Mouse (Mus musculus): ENCODE data around the gene Jade1.

The Jade1 gene

DNA sequence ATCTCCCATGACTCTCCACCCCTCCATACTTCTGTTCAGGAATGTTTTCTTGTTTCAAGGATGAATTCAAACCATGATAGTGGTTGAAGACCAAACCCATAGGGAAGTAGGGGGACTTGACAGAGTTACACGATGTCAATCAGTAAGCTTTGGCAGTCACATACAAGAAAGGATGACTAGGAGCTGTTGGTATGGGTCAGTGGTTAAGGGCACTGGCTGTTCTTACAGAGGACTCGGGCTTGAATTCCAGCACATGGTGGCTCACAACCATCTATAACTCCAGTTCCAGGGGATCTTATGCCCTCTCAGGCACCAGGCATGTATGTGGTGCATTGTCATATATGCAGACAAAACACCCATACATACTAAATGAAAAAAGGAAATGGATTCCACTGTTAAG is 21.7 kb downstream of the Jade1 start:
- DNase-seq (ENCODE audit: low spot score), result no peak

DNA sequence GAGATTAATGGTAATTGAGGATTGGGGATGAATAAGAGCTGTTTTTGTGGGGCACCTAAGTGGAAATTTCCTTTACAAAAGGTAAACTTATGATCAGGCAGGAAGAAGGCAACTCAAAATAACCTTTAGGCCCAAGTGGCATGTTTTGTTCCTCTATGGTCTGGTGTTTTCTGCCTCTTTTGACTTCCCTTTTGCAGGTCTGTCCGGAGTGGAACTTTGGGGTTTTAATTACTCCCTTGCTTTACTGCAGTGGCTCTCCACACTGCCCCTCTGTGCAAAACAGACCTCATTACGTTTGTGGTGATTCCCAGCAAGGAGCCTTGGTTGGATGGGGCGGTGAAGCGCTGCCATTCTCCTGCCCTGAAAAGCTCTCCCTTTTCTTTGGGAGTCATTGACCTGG is 24.3 kb downstream of the Jade1 start:
- DNase-seq (ENCODE audit: low spot score), result no peak

DNA sequence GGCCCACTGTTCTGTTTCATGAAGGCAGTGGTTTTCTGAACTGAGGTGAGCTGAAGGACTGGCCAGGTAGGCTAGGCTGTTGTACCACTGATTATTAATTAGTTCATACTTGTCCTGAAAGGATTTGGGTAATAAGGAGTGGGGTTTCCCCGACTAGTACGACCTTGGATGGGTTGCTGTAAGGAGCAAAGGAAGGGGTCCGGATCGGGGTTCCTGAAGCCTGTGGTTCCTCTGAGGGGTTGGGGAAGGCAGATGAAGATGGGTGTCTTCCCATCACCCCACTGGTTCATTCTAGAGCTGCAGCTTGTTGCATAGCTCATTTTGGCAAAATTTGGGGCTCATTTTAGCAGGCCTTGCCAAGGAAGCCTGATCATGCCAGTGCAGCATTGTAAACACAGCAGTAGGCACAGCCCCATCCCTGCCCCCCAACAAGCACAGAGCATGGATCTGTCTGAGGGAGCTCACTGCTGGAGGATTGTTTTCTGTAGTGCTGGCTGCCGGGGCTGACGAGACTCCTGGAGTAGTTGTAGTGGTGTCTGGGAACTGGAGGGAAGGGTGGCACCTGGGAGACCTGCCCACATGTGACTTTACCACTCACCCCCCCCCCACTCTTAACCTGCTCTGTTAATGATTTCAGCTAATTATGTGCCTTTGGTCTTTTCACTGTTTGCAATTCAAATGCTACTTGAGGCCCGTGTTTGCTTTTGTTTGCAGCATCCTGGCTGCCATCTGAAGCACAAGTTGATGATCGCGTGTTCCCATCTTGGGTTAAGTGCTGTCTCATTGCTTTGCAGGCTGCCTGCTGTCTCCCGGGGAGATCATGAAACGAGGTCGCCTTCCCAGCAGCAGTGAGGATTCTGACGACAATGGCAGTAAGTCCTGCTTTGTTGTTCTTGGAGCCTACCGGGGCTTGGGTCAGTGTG is 25.1 kb downstream of the Jade1 start:
- peak; percentile 53 for DNase-seq (ENCODE audit: low spot score)

DNA sequence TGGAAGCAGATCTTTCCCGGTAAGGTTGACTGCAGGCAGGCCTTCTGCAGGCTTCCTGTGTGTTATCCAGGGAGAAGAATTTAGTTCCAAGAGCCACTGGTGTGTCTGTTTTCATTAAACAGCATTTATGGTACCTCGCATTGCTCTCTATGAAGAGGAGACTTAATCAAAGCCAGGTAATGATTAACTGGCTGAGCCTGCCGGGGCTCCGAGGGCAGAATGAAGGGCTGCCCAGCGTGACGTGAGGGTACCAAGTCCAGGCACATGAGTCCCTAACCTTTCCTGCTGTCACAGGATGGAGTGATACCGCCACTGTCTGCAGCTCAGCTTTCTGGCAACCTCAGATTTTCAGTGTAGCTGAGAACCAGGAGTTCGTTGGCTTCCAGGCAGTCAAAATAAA is 25.9 kb downstream of the Jade1 start:
- no peak for DNase-seq (ENCODE audit: low spot score)

DNA sequence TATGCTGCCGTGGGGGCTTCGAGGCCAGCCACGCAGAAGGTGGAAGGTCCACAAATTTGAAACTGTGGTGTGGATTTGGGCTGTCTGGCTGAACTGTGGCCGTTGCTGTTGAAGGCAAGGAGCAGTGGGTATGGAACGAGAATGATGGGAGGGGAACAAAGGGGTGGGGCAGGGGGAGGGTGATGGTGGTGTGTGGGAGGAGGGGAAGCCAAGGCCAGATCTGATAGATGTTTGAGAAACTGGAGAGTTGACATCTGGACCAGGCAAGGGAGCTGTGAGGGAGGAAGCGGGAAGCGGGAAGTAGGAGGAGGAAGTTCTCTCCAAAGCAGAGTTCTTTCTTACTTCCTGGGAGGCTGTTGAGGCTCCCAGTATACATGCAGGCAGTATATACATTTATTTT is 26.7 kb downstream of the Jade1 start:
- no peak for DNase-seq (ENCODE audit: low spot score)

DNA sequence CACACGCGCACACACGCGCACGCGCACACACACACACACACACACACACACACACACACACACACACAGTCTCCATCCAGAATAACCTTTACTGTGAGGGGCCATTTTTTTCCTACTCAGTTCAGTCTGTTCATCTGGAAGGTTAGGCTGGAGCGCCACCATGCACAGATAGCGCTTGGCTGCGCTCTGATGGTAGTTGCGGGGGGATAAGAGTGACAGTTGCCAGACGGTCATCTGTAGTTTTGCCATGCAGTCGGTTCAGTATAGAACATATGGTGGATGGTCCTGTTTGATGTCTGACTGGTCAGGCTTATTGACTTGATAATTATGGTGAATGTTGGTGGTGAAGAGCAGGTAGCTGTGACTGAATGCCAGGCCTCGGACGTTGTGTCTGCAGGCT is 27.6 kb downstream of the Jade1 start:
- DNase-seq (ENCODE audit: low spot score), result no peak

DNA sequence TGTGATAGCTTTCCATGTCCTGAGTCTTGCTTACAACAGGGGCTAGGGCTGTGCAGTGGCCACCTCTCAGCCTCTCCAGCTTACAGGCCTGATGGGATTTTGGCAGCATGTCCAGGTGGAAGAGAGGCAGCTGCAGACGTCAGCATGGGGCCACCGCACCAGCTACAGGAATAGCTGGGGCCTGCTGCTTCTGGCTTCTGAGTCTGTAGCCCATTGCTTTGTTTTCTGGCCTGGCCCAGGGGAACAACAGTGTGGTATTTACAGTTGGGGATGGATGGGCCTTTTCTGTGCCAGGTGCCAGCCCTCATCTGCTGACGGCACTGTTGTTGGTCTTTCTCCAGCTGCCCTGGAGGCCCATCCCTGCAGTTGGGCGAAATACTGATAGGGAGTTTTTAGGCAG is 28.1 kb downstream of the Jade1 start:
- DNase-seq (ENCODE audit: low spot score), result peak; percentile 75

DNA sequence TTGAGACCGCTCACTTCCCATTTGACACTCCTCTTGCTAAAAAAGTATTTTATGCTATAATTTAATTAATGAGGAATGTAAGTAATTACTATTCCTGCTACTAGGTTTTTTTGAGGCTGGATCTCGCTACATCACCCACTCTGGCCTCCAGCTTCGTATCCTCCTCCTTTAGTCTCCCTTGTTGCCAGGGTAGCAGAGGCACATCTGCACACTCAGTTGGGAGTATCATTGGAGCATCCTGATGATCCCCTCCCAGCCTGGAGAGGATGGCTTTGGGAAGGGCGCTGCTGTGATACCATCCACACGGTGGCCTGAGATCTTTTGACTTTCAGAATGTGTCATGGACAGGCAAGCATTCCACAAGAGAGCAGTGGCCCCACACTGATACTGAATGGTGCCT is 30.0 kb downstream of the Jade1 start:
- no peak for DNase-seq (ENCODE audit: low spot score)

DNA sequence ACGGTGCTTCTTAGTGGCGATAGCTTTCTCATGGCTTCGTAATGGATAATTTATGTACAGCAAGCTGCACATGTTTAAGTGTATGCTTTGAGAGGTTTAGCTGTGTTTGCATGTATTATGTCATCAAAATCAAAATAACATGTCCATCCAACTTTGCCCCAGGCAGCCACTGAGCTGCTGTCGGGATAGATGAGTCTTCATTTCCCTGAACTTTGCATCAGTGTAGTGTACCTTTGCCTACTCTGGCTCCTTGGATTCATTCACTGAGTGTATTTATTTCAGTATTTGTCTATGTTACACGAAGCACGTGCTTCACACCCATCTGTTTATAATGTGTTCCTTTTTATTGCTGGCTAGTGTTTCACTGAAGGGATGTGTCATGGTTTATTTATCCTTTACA is 30.8 kb downstream of the Jade1 start:
- DNase-seq (ENCODE audit: low spot score), result peak; percentile 35

DNA sequence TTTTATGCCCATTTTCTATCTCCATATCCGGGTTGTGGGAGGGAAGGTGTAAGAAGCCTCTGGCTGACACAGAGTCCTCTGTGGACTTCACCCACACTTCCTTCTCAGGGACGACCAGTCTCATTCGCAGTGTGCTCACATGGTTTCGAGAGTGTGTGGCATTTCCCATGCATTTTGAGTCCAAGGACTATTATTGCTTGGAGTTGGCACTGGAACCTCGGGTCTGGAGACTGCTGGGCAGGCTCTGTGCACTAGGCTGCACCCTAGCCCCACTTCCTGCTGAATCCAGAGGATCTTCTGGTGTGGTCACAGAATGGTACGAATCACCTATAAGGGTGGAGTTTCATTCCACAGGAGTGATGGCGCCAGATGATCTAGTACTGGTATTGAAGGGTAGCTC is 31.4 kb downstream of the Jade1 start:
- peak; percentile 88 for DNase-seq (ENCODE audit: low spot score)

DNA sequence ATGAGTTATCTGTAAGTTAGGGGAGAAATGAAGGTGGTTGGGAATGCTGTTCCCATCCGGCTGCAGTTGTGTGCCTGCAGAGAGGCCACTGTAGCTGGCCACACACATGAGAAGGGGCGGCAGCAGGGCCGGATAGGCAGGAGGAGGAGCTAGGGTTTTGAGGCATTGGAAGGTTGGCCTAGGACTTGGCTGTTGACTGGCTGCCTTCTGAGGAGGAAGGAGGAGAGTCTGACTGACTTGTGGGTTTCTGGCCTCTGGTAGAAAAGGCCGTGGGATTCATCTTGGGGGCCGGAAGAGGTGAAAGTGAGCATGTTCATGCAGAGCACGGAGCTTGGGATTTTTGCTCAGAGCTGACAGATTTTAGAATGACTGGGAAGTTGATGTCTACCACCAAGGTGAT is 32.1 kb downstream of the Jade1 start:
- peak; percentile 80 for DNase-seq (ENCODE audit: low spot score)

DNA sequence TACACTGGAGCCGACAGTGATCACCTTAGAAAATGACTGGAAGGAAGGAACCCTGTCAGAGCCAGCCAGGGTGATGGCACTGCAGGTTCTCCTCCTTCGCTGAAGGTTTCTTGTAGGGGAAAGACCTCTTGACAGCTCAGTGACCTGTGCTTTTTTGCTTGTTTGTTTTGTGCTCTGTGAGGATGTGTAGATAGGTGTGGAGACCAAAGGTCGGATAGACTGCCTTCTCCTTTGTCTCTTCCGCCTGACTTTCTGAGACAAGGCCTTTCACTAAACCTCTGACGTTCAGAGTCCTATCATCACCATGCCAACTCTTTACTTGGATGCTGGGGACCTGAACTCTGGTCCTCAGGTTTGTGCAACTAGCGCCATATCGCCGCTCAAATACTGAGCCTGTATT is 33.0 kb downstream of the Jade1 start:
- DNase-seq (ENCODE audit: low spot score), result no peak

DNA sequence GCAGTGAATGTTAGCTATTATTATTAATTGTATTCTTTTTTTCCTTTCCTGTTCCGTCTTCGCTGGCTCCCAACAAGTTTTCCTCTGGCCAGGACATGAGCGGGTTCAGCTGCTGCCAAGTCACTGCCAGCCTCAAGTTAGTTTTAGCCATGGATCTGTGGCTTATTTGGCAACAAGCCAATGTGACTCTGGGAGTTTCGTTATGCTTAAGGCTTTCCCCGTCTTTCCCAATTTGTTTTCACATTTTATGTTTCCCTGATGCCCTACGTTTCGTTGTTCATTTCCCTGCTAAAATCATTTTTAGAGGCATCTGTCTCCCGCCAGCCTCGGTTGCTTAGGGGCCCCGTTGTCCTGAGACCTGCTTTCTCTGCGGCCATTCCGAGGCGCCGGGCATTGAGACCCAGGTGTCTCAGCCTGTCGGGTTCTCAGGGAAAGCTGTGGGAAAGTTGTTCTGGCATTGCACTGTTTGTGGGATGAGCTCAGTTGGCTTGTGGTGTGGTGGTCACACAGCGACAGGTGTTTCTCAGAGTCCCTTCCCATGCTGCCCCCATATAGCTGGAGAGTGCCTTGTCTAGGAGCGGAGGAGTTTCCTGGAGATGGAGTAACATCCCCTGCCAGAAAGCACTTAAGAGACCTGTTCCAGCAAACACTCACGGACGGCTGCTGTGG is 33.8 kb downstream of the Jade1 start:
- peak; percentile 99 for DNase-seq (ENCODE audit: low spot score)

DNA sequence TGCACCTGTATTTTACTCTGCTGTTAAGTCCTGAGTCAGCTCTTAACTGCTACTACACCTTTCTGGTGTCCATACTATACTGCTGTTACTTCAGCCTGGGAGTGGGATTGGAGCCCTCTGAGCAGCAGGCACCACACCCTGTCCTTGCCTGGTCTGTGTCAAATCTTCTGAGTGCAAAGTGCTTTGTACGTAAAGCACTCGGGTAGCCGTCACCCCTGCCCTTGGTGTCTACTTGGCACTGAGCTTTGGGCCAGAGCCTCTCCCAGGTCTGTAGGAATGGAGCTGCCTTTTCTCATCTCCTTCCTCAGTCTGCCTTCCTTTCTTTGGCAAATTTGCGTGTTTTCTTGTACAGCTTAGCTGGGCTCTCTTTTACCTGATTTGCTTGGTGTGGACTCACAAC is 34.5 kb downstream of the Jade1 start:
- DNase-seq (ENCODE audit: low spot score), result peak; percentile 74

DNA sequence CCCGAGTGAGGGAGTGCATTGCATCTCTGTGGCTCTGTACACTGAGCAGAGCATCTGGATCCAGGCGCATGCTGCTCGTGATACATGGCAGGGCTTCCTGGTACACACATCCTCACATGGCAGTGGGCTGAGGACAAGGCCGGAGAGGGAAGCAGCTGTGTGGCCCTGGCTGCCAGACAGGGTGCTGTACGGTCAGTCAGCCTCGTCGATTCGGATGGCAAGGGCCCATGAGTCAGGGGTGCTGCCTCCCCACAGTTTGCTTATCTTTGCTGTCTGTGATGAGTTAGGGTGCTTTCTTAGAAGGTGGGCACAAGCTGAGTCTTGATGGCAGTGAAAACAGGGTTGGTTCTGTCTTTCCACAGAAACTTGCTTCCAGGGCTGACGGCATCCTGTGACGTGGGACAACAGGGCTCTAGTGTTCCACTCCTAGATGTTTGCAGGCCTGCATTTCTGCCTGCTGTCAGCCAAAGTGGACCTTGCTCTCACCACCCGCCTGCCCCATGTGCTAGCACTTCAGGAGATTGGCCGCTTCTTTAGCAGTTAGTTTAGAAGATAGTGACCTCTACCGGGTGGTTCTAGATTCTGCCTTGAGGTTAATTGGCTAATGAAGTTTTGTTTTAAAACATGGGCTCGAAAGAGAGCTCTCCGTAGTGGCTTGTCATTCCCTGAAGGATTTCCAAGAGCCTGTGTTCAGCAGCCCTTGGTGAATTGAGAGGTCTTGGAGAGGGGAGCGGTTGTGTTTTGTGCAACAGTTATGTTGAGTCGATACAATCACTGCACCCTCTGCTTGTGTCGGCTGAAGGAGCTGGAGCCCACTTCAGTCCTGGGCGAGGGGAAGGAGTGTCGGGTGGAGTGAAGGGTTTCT is 35.4 kb downstream of the Jade1 start:
- DNase-seq (ENCODE audit: low spot score), result no peak

DNA sequence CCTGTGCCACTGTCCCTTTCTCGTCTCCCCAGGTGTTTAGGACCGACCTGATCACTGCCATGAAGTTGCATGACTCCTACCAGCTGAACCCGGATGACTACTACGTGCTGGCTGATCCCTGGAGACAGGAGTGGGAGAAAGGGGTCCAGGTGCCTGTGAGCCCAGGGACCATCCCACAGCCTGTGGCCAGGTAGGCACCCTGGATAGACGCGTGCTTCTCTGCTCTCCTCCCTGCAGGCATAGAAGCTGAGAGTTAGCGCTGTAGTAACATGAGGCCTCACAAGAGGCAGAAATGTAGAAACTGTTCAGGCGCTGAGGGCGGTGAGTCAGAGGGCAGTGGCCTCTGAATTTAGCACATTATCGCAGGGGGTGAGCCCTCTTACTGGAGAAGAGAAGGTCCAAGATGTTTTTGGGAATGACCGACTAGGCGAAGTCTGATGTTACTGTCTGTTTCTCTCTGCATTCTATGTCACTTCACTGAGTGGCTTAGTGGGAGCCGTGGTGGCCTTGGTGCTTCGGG is 36.2 kb downstream of the Jade1 start:
- DNase-seq (ENCODE audit: low spot score), result no peak

DNA sequence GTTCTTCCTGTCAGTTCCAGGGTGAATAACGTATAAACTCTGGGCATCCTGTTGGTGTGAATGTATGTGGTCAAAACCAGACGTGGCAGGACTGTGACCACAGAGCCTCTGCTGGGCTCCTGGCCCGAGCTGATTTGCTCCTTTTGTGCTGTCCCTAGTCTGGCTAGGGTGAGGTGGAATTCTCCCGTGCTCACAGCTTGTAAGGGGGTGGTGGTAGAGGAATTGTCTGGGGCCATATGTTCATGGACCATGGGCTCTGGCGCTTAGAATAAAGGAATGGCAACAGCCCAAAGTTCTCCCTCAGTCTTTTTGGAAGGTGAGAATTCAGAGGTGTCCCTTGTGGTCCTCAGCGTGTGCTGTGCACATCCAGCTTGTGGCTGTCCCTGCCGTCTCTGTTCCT is 37.3 kb downstream of the Jade1 start:
- DNase-seq (ENCODE audit: low spot score), result no peak

DNA sequence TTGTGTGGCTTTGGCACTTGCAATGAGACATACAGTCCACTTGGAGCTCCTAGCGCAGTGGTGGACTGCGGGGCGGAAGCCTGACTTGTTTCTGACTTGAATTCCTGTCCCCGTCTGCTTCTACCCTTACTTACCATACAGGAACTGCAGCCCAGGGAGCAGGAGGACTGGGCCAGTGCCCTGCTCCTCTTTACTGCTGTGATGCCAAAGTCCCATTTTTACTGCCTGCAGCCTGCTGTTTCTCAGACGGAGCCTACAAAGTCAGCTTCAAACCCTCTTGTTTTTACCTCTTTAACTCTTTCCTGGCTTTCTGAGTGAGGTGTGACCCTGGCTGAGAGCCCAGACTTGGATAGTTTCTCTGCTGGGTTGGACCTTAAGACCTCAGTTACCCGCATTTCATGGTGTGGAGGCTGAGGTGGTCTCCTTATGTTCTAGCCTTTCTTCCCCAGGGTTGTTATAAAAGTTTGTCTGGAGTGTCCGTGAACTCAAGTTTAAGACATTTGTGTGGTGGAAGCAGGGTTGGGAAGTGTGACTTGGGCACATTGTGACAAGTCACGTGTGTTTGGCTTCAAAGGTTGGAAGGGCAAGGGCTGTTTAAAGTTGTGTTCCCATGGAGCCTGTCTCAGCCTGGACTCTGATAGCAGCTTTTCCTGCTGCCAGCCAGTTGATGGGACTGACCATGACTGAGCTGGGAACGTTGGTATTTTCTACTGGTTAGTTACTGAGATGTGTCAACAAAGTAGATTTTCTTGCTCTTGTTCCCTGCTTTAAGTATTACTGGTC is 38.8 kb downstream of the Jade1 start:
- DNase-seq (ENCODE audit: low spot score), result no peak

DNA sequence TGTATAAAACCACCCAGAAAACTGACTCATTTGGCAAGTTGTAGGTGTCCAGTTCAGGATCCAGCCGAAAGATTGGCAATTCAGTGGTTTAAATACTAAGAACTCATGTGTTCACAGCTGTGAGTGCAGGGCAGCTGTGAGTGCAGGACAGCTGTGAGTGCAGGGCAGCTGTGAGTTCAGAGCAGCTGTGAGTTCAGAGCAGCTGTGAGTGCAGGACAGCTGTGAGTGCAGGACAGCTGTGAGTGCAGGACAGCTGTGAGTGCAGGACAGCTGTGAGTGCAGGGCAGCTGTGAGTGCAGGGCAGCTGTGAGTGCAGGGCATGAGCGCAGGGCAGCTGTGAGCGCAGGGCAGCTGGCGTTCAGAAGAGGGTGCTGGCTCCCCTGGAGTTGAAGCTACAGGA is 39.5 kb downstream of the Jade1 start:
- no peak for DNase-seq (ENCODE audit: low spot score)

DNA sequence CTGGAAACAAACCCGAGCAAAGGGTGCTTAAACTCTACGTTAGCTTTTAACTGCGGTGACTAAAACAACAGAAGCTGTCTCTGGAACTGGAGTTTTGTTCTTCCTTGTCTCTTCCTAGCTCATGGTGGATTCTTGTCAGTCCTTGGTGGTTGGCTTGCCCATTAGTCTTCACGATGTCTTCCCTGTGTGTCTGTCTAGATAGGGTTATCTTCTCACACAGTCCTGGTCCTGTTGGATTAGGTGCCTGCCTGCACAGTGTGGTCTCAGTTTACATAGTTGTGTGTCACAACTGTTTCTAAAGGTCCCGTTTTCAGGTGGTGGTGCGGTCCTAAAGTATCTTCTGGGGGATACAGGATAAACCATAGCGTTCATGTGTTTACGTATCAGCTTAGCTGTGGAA is 41.5 kb downstream of the Jade1 start:
- DNase-seq (ENCODE audit: low spot score), result no peak

DNA sequence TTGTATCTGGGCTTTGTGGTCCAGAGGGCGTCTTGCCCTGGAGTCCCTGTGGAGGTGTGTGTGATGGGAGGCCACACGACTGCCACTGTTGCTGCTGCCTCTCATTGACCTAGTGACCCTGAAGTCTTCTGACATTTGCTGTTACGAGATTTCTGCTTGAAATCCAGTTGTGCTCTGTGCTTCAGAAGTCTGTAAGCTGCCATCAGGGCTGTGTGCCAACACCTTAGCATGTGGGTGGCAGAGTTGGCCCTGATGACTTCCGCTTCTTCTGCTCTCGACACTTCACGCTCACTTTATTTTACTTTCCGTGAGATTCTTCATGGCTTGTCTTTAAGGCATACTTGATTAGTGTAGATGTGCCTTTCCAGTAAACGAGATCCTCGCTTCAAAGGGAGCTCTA is 42.9 kb downstream of the Jade1 start:
- DNase-seq (ENCODE audit: low spot score), result peak; percentile 72

DNA sequence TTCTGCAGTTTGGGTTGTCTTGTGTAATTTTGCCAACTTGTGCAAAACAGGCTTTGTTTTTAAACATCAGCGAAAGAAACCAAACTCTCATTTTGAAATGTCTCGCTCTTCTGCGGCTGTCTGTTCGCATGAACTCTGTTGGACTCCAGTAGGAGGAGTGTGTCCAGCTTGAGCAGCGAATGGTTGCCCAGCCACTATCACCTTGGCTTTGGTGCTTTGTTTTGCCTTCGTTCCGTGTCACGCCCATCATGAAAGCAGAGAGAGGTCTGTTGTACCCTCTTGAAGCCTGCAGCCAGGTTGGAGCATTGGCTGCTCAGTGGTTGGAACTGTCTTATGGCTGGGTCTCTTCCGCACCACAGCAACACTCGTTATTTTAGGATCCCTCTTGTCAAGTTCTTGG is 43.7 kb downstream of the Jade1 start:
- no peak for DNase-seq (ENCODE audit: low spot score)
